Mouse (Mus musculus): ENCODE data around the gene C2cd4a.

The C2cd4a gene

GRCm38 (mm10) chr9:67832046-67832605 lies at the start of gene C2cd4a:
Gene C2cd4a, minus strand, starts transcription at chr9:67832330.
- no peak for ATAC-seq (ENCODE audit: insufficient number of reproducible peaks, low FRiP score, low TSS enrichment)

GRCm38 (mm10) chr9:67878197-67878769 lies 46.2 kb upstream of the C2cd4a start:
- no peak for ATAC-seq (ENCODE audit: insufficient number of reproducible peaks, low FRiP score, low TSS enrichment)

- no peak for ATAC-seq (ENCODE audit: insufficient number of reproducible peaks, low FRiP score, low TSS enrichment)
Measured at GRCm38 (mm10) chr9:67877081-67877718, 45.1 kb upstream of the C2cd4a start.

- no peak for ATAC-seq (ENCODE audit: insufficient number of reproducible peaks, low FRiP score, low TSS enrichment)
Measured at GRCm38 (mm10) chr9:67875337-67875736, 43.2 kb upstream of the C2cd4a start.

GRCm38 (mm10) chr9:67874522-67875222 lies 42.5 kb upstream of the C2cd4a start:
- no peak for ATAC-seq (ENCODE audit: insufficient number of reproducible peaks, low FRiP score, low TSS enrichment)

- ATAC-seq (ENCODE audit: insufficient number of reproducible peaks, low FRiP score, low TSS enrichment), result no peak
Measured at GRCm38 (mm10) chr9:67869691-67870450, 37.7 kb upstream of the C2cd4a start.

GRCm38 (mm10) chr9:67867411-67867810 lies 35.3 kb upstream of the C2cd4a start:
- no peak for ATAC-seq (ENCODE audit: insufficient number of reproducible peaks, low FRiP score, low TSS enrichment)

GRCm38 (mm10) chr9:67865411-67865810 lies 33.3 kb upstream of the C2cd4a start:
- no peak for ATAC-seq (ENCODE audit: insufficient number of reproducible peaks, low FRiP score, low TSS enrichment)

GRCm38 (mm10) chr9:67864011-67864410 lies 31.9 kb upstream of the C2cd4a start:
- ATAC-seq (ENCODE audit: insufficient number of reproducible peaks, low FRiP score, low TSS enrichment), result no peak

- ATAC-seq (ENCODE audit: insufficient number of reproducible peaks, low FRiP score, low TSS enrichment), result no peak
Measured at GRCm38 (mm10) chr9:67863332-67863731, 31.2 kb upstream of the C2cd4a start.

GRCm38 (mm10) chr9:67860273-67860672 lies 28.1 kb upstream of the C2cd4a start:
- no peak for ATAC-seq (ENCODE audit: insufficient number of reproducible peaks, low FRiP score, low TSS enrichment)

GRCm38 (mm10) chr9:67851150-67851549 lies 19.0 kb upstream of the C2cd4a start:
- ATAC-seq (ENCODE audit: insufficient number of reproducible peaks, low FRiP score, low TSS enrichment), result no peak

- ATAC-seq (ENCODE audit: insufficient number of reproducible peaks, low FRiP score, low TSS enrichment), result no peak
Measured at GRCm38 (mm10) chr9:67849846-67850245, 17.7 kb upstream of the C2cd4a start.

- ATAC-seq (ENCODE audit: insufficient number of reproducible peaks, low FRiP score, low TSS enrichment), result no peak
Measured at GRCm38 (mm10) chr9:67849397-67849796, 17.3 kb upstream of the C2cd4a start.

- no peak for ATAC-seq (ENCODE audit: insufficient number of reproducible peaks, low FRiP score, low TSS enrichment)
Measured at GRCm38 (mm10) chr9:67847606-67848005, 15.5 kb upstream of the C2cd4a start.

- ATAC-seq (ENCODE audit: insufficient number of reproducible peaks, low FRiP score, low TSS enrichment), result no peak
Measured at GRCm38 (mm10) chr9:67846089-67846488, 14.0 kb upstream of the C2cd4a start.

GRCm38 (mm10) chr9:67845648-67846047 lies 13.5 kb upstream of the C2cd4a start:
- peak; percentile 87 for ATAC-seq (ENCODE audit: insufficient number of reproducible peaks, low FRiP score, low TSS enrichment)

- no peak for ATAC-seq (ENCODE audit: insufficient number of reproducible peaks, low FRiP score, low TSS enrichment)
Measured at GRCm38 (mm10) chr9:67845012-67845411, 12.9 kb upstream of the C2cd4a start.

GRCm38 (mm10) chr9:67842797-67843196 lies 10.7 kb upstream of the C2cd4a start:
- no peak for ATAC-seq (ENCODE audit: insufficient number of reproducible peaks, low FRiP score, low TSS enrichment)

GRCm38 (mm10) chr9:67839981-67840859 lies 8.1 kb upstream of the C2cd4a start, which contains the start of gene Vps13c:
Gene Vps13c, plus strand, starts transcription at chr9:67840396.
- ATAC-seq (ENCODE audit: insufficient number of reproducible peaks, low FRiP score, low TSS enrichment), result peak; percentile 95

All from cerebellum, adult (tissue).